Mouse (Mus musculus): ENCODE results near the gene Dsp. TPM values are rescaled to one million over a fixed set of nuclear protein-coding genes. Genes with fewer than 3 reads are reported as not detected.

Gene Dsp
- total RNA-seq (2021) = 1 to 10 TPM in 1 of 2 experiments, under 1 TPM in 1; 0.50 to 1.3 TPM
- long read RNA-seq, experiment 1 = 0 reads
- long read RNA-seq, experiment 2 = 0 reads

- peak; percentile 68 to 71 for DNase-seq
Measured at GRCm38 (mm10) chr13:38151069-38151588, at the start of gene Dsp. Gene Dsp, plus strand, starts transcription at chr13:38151294.

DNA sequence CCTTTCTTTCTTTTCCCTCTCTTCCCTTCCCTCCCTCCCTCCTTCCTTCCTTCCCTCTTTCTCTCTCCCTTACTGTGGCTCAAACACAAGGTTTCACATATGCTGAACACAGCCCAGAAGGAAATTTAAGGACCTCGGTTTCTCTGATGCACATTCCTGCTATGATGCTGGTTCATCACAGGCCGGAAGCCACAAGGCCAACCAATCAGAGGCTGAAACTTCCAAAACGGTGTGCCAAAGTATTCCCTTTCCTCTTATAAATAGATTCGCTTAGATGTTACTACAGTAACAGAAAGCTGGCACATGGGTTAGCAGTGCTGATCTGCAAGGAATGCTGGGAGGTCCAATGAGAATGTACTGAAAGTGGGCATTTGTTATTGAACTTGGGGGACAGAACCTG is 47.7 kb upstream of the Dsp start:
- DNase-seq = no peak

DNA sequence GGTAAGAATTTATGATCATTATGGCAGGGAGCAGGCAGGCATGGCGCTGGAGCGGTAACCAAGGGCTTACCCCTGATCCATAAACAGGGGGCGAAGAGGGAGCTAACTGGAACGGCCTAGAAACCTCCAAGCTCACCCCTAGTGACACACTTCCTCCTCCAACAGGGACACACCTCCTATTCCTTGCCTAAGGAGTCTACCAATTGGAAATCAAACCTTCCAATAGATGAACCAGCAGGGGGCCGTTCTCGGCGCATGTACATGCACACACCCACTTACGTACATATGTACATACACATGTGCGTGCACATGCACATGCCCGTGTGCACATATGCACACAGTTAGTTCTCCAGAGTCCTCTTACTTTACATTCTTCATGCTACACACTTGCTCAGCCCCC is 46.6 kb upstream of the Dsp start:
- no peak for DNase-seq

DNA sequence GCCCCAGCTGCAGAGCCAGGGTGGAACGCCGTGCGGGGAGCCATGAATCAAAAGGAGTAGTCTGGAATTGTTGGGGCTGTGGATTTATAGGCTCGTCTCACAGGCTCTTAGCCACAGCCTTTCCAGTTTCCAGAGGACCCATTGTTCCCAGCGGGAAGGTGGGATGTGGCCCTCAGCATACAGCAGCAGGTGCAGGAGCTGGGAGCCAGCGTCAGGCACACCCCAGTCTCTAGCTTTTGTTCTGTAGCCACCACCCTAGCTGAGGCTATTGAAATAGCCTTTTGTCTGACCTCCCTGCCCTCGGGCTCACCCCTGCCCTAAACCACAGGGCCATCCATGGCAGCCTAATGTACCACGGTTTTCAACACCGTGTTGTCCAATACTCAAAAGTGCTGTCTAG is 42.0 kb upstream of the Dsp start:
- DNase-seq = no peak

GRCm38 (mm10) chr13:38122321-38122720 is 28.8 kb upstream of the Dsp start:
- DNase-seq = no peak

- peak; percentile 62 to 66 for DNase-seq
Measured at GRCm38 (mm10) chr13:38123666-38124065, 27.4 kb upstream of the Dsp start.

- DNase-seq = no peak
Measured at GRCm38 (mm10) chr13:38127683-38128082, 23.4 kb upstream of the Dsp start.

GRCm38 (mm10) chr13:38128246-38128645 is 22.8 kb upstream of the Dsp start:
- no peak for DNase-seq

DNA sequence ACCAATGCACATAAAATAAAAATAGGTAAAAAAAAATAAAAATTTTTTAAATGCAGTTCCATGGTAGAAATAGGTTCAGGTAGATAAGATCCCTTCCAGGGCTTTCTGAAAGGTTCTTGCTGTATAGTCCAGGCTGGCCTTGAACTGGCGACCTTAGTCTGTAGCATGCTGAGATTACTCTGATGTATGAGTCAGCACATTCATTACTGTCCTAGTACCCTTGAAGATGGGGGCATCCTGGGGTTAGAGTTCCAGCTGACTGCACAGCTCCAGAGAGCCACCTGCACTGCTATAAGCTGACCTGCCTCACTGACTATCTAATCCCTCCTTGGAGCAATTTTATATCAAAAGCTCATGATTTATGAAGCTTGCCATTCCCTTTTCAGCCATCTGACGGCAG is 21.6 kb upstream of the Dsp start:
- DNase-seq = peak; percentile 30 to 36

- DNase-seq = no peak
Measured at GRCm38 (mm10) chr13:38130116-38130515, 21.0 kb upstream of the Dsp start.

DNA sequence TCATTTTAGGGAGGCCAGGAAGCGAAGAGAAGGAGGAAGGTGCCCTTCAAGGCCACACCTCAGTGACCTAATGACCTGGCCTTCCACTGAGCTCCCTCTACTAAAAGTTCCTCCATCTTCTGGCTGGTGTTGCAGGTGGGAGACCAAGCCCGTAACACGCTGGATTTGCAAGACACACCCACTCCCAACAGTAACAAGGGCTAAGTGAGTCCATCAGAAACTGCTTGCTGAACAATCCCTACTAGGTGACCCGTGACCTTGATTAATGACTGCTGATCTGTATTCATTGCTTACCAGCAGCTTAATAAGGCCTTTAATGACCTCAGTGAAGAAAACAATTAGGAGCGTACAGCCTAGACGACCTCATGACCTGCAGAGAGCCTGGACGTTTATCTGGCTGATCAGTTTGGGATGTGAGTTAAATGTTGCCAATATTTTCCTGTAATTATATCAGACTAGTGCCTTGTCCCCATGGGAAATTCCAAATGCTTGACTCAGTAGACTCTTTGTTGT is 18.0 kb upstream of the Dsp start:
- DNase-seq = no peak

GRCm38 (mm10) chr13:38140521-38140920 is 10.6 kb upstream of the Dsp start:
- no peak for DNase-seq

DNA sequence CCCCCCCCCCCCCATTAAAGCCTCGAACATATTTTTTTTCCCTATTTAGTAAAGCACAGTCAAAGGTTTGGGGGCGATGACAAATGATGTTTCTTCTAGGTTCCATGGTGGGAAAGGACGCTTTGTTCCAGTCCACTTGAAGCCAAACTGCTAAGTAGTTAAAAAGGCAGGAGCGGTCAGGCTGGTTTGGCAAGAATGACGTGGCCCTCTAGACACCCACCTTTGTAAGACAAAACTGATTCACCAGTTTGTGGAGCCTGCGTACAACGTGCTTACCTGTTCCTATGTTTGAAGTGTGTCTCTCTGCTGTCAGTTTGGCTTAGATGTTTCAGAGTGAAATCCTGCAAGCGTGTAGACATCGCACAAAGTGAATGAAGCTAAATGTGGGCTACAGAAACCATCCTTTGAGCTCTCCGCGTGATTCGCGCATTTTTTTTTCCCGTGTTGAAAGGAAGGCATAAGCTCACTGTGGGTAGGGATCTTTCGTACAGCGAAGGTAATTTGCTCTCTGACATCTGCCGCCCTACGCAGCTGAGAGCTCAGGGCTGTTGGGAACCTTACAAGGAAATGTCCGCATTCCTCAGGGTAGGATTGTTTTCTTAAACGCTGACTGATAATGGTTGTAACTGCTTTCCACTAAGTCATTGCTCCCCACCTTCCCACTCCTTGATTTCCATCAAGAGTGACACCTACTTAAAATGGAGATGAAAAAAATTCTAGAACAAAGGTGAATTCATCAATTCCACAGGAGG is 6.0 kb upstream of the Dsp start:
- DNase-seq = no peak

GRCm38 (mm10) chr13:38148348-38148747 is 2.7 kb upstream of the Dsp start:
- DNase-seq = no peak

DNA sequence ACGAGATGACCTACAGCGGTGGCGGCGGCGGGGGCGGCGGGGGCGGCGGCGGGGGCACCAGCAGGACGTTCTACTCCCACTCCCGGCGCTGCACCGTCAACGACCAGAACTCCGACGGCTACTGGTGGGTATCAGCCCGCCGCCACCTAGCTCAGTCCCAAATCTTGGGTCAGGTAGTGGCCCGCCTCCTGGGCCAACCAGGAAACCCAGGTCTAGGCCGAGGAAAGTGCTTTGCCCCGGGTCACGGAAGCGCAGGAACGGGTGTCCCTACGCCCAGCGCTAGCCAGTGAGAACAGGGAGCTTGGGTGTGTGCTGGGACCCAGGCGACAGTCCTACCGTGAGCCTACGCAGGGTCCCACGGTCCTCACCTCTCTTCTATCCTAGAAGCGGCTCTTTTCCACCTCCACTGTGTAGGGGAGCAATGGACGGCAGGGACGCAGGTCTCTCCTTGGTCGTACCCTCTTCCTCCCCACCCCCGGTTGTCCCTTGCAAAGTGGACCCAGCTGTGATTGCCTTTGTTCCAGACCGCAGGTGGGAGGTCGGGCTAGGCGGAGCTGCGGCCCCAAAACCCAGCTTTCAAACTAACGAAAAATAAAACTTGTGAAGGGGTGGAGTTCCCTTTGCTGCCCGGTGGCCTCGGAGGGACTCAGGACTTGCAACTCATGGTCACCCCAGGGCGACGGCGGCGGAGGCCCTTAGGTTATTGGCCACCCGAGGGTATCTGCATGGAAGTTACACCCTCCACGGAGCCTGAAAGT is 756 bp downstream of the Dsp start:
- peak; percentile 8 to 25 for DNase-seq

- DNase-seq = peak; percentile 23 to 25
Measured at GRCm38 (mm10) chr13:38152429-38153035, 1.4 kb downstream of the Dsp start.

DNA sequence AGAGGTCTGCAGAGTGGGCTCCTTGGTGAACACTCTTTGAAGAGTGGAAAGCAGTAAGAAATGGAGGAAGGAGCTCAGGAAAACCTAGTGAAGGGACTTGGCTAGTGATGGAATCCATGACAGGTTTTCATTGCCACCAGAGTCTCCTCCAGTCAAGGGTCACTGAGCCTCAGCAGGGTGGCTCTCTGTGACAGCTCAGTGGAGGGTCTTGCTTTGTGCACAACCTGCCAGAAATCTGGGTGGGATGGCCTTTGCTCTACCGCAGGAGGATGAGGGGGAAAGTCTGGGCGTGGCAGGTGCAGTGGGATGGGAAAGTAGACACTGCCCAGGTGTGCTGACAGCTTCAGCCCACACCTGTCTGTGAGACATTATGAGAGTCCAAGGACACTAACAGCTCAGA is 4.4 kb downstream of the Dsp start:
- no peak for DNase-seq

GRCm38 (mm10) chr13:38157635-38158034 is 6.5 kb downstream of the Dsp start:
- no peak for DNase-seq

DNA sequence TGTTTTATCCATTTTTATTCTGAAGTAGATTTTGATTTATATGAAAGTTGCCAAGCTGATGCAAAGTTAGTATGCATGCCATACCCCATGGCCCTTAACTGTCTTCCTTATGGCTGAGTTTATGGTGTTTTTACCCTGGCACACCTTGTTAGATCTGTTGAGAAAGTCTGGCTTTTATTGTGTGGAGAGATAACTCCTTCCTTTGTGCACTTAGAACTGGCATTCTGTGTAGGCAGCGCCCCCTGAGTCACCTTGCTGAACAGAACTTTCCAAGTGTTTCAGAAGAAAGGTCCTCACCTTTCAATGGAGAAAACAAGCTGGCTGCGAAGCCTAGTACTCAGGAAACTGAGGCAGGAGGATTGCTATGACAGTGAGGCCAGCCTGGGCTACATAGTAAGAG is 10.9 kb downstream of the Dsp start:
- no peak for DNase-seq

GRCm38 (mm10) chr13:38162668-38163067 is 11.6 kb downstream of the Dsp start:
- peak in 1 of 2 experiments; percentile 26 for DNase-seq

DNA sequence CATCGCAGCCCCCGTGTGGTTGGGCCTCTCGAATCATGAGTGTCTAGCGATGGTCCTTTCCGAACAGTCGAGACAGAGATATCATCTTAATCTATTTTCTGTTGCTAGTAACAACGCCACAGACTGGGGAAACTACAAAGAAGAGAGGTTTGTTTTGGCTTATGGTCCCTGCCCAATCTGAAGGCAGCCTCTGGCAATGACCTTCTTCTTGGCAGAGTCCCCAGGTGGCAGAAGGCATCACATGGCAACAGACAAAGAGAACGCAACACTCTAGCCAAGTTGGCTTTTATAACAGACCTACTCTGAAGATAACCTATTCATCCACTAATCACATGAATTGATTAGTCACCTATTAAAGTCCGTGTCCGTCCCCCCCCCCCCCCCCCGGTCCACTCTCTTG is 13.8 kb downstream of the Dsp start:
- DNase-seq = peak; percentile 16 to 51

GRCm38 (mm10) chr13:38167056-38167455 is 16.0 kb downstream of the Dsp start:
- DNase-seq = no peak

DNA sequence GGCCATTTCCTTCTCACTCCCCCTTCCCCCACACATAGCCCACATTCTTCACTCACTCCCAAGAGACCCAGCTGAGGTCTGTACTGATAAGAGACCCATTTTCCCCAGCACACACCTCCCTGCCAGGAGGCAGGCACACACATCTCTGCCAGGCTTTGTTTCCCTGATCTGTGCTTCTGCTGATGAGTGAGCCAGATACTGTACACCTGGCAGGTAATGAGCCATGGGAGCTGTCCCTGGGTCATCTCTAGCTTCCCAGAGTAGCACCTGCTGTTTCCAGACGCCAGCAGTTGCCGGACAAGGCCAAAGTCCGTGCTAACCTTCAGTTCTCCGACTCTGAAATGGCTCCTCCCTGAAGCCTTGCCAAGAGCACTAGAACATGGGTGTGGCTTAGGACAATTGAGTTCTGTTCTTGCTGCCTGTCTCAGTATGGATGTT is 19.6 kb downstream of the Dsp start:
- peak; percentile 18 to 20 for DNase-seq
